Mouse (Mus musculus) kidney, postnatal 0 days (tissue): ENCODE results near the gene Rgl1. TPM values are rescaled to one million over a fixed set of nuclear protein-coding genes. Genes with fewer than 3 reads are reported as not detected.

Experiments used
- ATAC-seq: fragments of 200-750 bp; cut with Nextera tagmentation; replicated peaks from 2 replicates; pipeline ENCODE4 v1.8.0; 2017; ENCODE audit warnings: low read depth, moderate number of reproducible peaks, moderate TSS enrichment, moderate library complexity; ENCODE audit not compliant: low FRiP score
- DNase-seq: peaks from one replicate; pipeline ENCODE4 v3.0.0-alpha.2; 2016; ENCODE audit warnings: low spot score
- H3K27ac ChIP-seq: fragments of 300-500 bp; sonication (generic); 2 replicates; pipeline ENCODE4 v1.5.1; 2014; ENCODE audit warnings: mild to moderate bottlenecking
- H3K27me3 ChIP-seq: fragments of 300-500 bp; sonication (generic); 2 replicates; pipeline ENCODE4 v1.6.1; 2014; ENCODE audit warnings: low read length, mixed read lengths; ENCODE audit not compliant: insufficient read depth
- H3K36me3 ChIP-seq: fragments of 300-500 bp; sonication (generic); 2 replicates; pipeline ENCODE4 v1.6.1; 2014; ENCODE audit warnings: low read length, mixed read lengths; ENCODE audit not compliant: insufficient read depth
- H3K4me1 ChIP-seq: fragments of 300-500 bp; sonication (generic); replicated peaks from 2 replicates; pipeline ENCODE4 v1.6.1; 2014; ENCODE audit warnings: antibody characterized with exemption, low read length, mixed read lengths; ENCODE audit not compliant: insufficient read depth
- H3K4me2 ChIP-seq: fragments of 300-500 bp; sonication (generic); 2 replicates; pipeline ENCODE4 v1.6.1; 2014; ENCODE audit warnings: mild to moderate bottlenecking, low read length, moderate library complexity, mixed read lengths
- H3K4me3 ChIP-seq: fragments of 300-500 bp; sonication (generic); replicated peaks from 2 replicates; pipeline ENCODE4 v1.5.1; 2014; ENCODE audit warnings: low read depth, low read length
- H3K9ac ChIP-seq: fragments of 300-500 bp; sonication (generic); 2 replicates; pipeline ENCODE4 v1.6.1; 2014; ENCODE audit warnings: low read depth, low read length
- H3K9me3 ChIP-seq: fragments of 300-500 bp; sonication (generic); replicated peaks from 2 replicates; pipeline ENCODE4 v1.6.1; 2016; ENCODE audit warnings: low read length, inconsistent platforms, mixed read lengths
- CTCF ChIP-seq: IDR thresholded peaks from 2 replicates; pipeline ENCODE4 v1.5.1; 2016; ENCODE audit warnings: antibody characterized with exemption, low read depth, mild to moderate bottlenecking, moderate library complexity
- WGBS: fragments of 180-500 bp; shearing (Covaris S2); extraction: QIAGEN DNeasy Blood & Tissue Kit; methylation state at CpG from one replicate; pipeline ENCODE4 v1.1.7; 2014; 5-methylcytosine and 5-hydroxymethylcytosine counted together
- polyA plus RNA-seq: library from polyadenylated mRNA; unstranded; fragments of >200 nt; fragmentation: Nextera tagmentation; extraction: Ambion mirVana; gene quantifications from 2 replicates; pipeline ENCODE4 v1.2.1, GENCODE M21; 2015

Gene Rgl1
- polyA plus RNA-seq, 1 experiment from 2014 or later, result 59.4 TPM

DNA sequence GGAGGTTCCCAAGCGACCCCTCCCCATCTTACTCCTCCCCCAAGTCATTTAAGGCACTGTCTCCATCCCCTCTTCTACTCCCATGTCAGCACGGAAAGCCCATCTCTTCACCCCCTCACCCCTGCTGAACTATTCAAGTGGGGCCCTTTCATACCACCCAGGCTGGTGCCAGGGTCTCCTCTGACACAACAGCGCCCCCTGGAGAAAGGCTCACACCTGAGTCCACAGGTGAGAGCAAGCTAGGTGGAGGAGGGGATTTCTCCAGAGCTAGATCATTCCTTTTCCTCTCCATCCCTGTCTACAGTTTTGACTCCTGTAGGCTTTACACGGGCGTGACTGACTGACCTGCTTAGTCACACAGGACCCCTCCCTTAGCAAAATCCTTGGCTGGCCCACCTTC is 87.7 kb downstream of the Rgl1 start:
- Histone ChIP-seq H3K4me1 (no peaks in the 10 kb centered on the region), H3K9ac (no peak overlapping the region), H3K4me3 (no peak overlapping the region), H3K9me3 (no peaks in the 10 kb centered on the region), H3K36me3 (no peaks in the 10 kb centered on the region), H3K27me3 (no peaks in the 10 kb centered on the region), H3K4me2 (no peak overlapping the region), H3K27ac (peak overlapping the region; percentile 75)
- DNase-seq, result peak; percentile 36
- peak; percentile 42; the same call in 1 of the 2 replicates for ATAC-seq
- 40% methylated on average over 5 of the region's 5 CpGs for WGBS
- TF ChIP-seq CTCF, result peak; percentile 65

DNA sequence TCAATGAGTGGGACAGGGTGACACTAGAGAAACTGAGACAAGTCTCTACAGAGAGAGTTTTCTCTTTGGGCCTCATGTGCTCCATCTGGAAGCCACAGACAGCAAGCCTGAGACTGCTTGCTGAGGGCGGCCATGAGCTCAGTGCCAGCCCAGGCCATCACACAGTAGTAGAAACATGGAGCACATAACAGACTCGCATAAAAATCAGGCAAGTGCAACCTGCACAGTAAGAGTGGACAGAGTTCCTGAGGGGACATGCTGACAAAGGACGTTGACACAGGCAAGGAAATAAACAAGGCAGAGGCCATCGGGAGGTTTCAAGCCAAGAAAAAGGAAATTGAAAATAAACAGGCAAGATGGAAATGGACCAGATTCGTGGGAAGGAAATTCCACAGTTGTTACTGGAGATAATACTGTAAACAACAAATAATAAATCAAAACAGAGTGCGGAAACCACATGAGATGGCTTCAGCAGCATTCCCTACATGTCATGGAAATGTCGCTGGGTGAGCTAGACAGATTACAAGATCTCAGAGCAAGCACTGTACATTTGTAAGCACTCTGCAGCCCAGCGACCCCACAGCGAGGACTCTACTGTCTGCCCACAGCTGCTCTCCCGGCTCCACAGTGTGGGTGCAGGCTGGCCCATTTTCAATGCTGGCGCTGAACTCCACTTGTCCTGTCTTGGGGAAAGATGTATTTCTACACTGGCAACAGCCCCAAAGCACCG is 88.5 kb downstream of the Rgl1 start:
- peak; percentile 92 for DNase-seq
- Histone ChIP-seq H3K4me1 (no peaks in the 10 kb centered on the region), H3K9me3 (no peaks in the 10 kb centered on the region), H3K4me2 (no peak overlapping the region), H3K4me3 (no peak overlapping the region), H3K36me3 (no peaks in the 10 kb centered on the region), H3K9ac (no peak overlapping the region), H3K27ac (peak overlapping the region; percentile 85), H3K27me3 (no peaks in the 10 kb centered on the region)
- no peak for TF ChIP-seq CTCF
- ATAC-seq, result peak; percentile 67; the same call in 1 of the 2 replicates
- 46% methylated on average over 12 of the region's 12 CpGs for WGBS

DNA sequence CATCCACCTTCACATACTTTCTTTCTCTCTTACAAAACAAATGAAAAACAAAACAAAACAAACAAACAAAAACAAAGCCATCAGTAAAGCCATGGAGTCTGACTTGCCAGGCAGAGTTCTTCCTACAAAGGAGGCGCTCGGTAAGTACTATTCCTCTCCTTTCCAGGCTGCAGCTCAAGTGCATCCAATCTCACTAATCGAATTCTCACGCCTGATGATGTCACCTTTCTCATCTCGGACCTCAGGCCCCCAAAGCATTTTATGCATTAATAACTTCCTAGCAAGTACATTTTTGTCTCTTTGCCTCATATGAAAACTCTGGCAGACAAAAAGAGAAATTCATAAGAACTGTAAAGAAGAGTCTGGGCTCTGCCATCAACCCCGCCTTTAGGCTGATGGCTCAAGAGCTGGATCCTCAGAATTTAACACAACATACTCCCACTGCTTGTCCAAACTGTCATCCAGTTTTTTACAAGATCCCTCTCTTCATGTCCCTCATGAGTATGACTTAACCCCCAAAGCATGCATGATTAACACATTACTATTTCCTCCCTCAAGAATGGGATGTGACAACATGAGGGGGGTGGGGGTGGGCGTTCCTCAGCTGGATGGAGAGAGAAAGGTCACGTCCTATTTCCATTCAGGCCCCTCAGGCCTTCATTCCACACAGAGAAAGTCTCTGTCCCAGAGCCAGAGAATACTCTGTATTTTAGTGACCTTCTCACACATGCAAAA is 96.5 kb downstream of the Rgl1 start:
- Histone ChIP-seq H3K36me3 (no peaks in the 10 kb centered on the region), H3K9ac (no peak overlapping the region), H3K27me3 (no peaks in the 10 kb centered on the region), H3K4me1 (no peaks in the 10 kb centered on the region), H3K4me3 (no peak overlapping the region), H3K27ac (peak overlapping the region; percentile 19; the same call in 1 of the 2 replicates), H3K4me2 (no peak overlapping the region), H3K9me3 (no peaks in the 10 kb centered on the region)
- 37% methylated on average over 8 of the region's 8 CpGs for WGBS
- DNase-seq, result peak; percentile 74
- TF ChIP-seq CTCF, result no peak
- peak; percentile 54 for ATAC-seq

DNA sequence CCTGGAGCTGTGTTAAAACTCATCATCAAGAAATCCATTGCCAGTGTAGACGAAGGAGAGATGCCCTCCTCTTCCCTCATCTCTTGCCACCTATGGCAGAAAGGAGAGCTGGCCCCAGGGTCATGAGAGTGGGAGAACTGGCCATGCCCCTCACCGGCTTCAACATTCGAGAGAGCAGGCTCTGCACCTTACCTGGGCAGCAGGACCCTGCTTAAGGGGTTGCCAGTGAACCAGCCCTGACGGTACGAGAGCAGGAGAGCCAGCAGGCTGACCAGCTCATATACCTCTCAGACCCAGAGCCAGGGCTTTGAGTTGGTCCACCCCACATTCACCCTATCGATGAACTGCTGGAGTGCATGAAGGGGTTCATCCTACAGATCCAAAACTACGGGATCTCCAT is 105.7 kb downstream of the Rgl1 start:
- DNase-seq (no peak), ATAC-seq (no peak)
- H3K4me1 ChIP-seq, result no peaks in the 10 kb centered on the region
- WGBS, result 93% methylated on average over 7 of the region's 7 CpGs
- no peaks in the 10 kb centered on the region for H3K36me3 ChIP-seq
- no peak overlapping the region for H3K9ac ChIP-seq
- H3K4me3 ChIP-seq, result no peak overlapping the region
- H3K27me3 ChIP-seq, result no peaks in the 10 kb centered on the region
- TF ChIP-seq CTCF, result no peak
- H3K27ac ChIP-seq, result no peak overlapping the region
- H3K9me3 ChIP-seq, result no peaks in the 10 kb centered on the region
- no peak overlapping the region for H3K4me2 ChIP-seq

DNA sequence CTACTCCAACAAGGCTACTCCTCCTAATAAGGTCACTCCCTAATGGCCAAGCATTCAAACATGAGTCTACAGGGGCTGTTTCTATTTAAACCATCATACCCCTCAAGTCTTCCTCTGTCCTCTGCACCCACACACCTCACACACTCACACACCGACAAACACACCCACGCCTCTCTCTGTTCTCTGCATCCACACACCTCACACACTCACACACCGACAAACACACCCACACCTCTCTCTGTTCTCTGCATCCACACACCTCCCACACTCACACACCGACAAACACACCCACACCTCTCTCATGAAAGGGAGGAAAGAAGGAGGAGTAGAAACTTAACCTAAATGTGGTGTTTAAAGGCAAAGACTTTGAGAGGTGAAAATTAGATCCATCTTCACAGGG is 106.2 kb downstream of the Rgl1 start:
- ATAC-seq, result no peak

DNA sequence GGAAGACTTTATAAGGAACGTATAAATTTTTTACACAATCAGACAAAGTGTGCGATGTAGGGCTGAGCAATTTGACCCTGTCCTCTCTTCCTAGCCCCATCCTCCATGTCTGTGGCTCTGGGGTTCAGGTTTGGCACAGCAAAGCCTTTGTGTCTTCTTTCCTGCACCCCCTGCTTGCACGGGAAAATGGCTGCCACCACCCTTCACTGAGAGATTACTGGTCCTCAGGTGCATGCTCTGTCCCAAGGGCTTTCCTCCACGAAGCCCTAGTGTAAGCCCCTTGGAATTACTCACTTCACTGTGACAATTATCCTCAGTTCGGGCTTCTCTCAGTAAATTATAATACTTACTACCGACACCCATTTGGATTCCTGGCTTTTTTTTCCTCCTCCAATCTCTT is 109.5 kb downstream of the Rgl1 start:
- H3K27me3 ChIP-seq, result no peaks in the 10 kb centered on the region

More for the DNA sequence above, 106.2 kb downstream of the Rgl1 start:
- Histone ChIP-seq H3K4me1 (no peaks in the 10 kb centered on the region), H3K9ac (no peak overlapping the region), H3K4me3 (no peak overlapping the region), H3K27me3 (no peaks in the 10 kb centered on the region), H3K36me3 (no peaks in the 10 kb centered on the region), H3K27ac (no peak overlapping the region), H3K9me3 (no peaks in the 10 kb centered on the region), H3K4me2 (no peak overlapping the region)
- no peak for DNase-seq
- WGBS, result 89% methylated on average over 4 of the region's 4 CpGs
- no peak for TF ChIP-seq CTCF

More for the DNA sequence above, 109.5 kb downstream of the Rgl1 start:
- no peak for DNase-seq
- no peak overlapping the region for H3K9ac ChIP-seq
- no peak overlapping the region for H3K27ac ChIP-seq
- no peaks in the 10 kb centered on the region for H3K9me3 ChIP-seq
- 86% methylated on average over 6 of the region's 6 CpGs for WGBS
- no peaks in the 10 kb centered on the region for H3K4me1 ChIP-seq
- ATAC-seq, result no peak
- H3K4me2 ChIP-seq, result no peak overlapping the region
- no peaks in the 10 kb centered on the region for H3K36me3 ChIP-seq
- TF ChIP-seq CTCF, result no peak
- H3K4me3 ChIP-seq, result no peak overlapping the region
